Mouse (Mus musculus): ENCODE measurements at regions not wholly inside any gene's neighbourhood (a gene's known extent, or its start where the extent isn't known, plus 50 kb on each side); places are given as distances from the start of the nearest gene placed in this dataset.

DNA sequence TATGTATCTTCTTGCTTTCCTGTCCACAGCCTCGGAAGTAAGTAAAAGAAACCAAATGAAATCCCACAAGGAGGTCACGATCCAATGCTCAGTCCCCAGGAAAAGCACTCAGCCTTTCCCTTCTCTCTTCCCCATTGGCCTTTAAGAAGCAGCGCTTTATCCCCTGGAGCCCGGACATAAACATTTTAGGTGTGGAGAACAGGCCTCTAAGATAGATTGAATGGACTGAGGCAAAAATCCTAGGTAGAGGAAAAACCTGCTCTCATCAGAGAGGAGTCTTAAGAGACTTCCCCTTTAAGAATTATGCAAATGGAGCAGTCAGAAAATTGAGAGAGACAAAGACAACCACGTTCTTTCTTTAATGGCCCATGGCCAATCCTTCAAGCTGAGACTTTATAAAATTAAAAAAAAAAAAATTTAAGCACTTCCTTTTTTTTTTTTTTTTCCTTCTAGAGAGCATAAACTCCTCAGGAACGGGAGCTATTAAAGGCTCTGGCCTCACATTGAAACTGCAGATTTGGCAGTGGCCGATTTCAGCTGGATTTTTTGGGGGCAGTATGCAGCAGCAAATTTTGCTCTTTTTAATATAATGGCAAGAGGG, 1020.5 kb downstream of the 9330182O14Rik start:
- TF ChIP-seq CTCF (IDR thresholded peaks at IDR 0.05; ENCODE audit: low read depth, low read length), result no peak
- TF ChIP-seq EP300 (IDR thresholded peaks at IDR 0.05; ENCODE audit: insufficient read depth, low read depth, low read length), result no peak
- TF ChIP-seq POLR2A (IDR thresholded peaks at IDR 0.05; ENCODE audit: insufficient read depth, low read length), result no peak
